ENCODE assay signal across 8 mouse cellular contexts in the genomic region with DNA sequence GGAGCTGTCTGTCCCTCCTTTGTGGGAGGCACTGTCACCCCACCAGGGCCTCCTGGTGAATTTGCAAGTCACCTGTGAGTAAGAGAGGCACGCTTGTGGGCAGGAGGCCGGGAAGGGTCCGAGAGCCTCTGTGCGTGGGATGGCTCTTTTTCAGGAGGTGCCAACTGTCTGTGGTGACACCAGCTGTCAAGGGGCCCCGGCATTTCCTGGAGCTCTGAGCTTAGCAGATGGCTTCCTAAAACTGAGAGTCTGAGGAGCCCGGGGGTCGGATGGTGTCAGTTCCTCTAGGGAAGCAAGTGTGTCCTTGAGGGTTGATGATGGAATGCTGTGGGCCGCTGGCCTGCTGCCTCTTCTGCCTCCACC. TPM values are rescaled to one million over a fixed set of nuclear protein-coding genes. Genes with fewer than 3 reads are reported as not detected.
DNase-seq lines count a peak whose midpoint lies in the region; ATAC-seq and TF ChIP-seq lines count a peak whose summit lies in the region.

No protein-coding gene starts in this region.

- DNase-seq in gastrocnemius, postnatal 14 days, result peak; percentile 53
- no peak for DNase-seq in gastrocnemius, adult 8-10 months (ENCODE audit: low spot score in 2 of 2)
- peak; percentile 64 for DNase-seq in embryonic facial prominence, embryonic 14.5 days (ENCODE audit: low spot score)
- peak; percentile 71 for DNase-seq in kidney, postnatal 10 days
- DNase-seq in MN1 (ENCODE audit: low spot score), result no peak
- no peak for DNase-seq in layer of hippocampus, adult 9-11 months

- H3K79me2 ChIP-seq in myocyte (ENCODE audit: control insufficient read depth, insufficient read depth), result peaks cover 52% of the 10 kb centered on the region

- H3K9me3 ChIP-seq in embryonic facial prominence, embryonic 14.5 days (ENCODE audit: control insufficient read depth, low read length), result no peaks in the 10 kb centered on the region

- H3K9ac ChIP-seq in embryonic facial prominence, embryonic 14.5 days (ENCODE audit: low read depth, low read length), result no peak overlapping the region

- no peaks in the 10 kb centered on the region for H3K27me3 ChIP-seq in embryonic facial prominence, embryonic 14.5 days (replicated peaks; ENCODE audit: control insufficient read depth, insufficient read depth, low read length)
- H3K27me3 ChIP-seq in myocyte (ENCODE audit: control insufficient read depth, insufficient read depth, insufficient read length), result no peaks in the 10 kb centered on the region

- TF ChIP-seq CTCF in bone marrow, adult 2 months (IDR thresholded peaks at IDR 0.05; ENCODE audit: control insufficient read depth, insufficient read depth, low read length), result no peak

- H3K4me3 ChIP-seq in bone marrow, adult 2 months (replicated peaks; ENCODE audit: control insufficient read depth, low read depth, low read length), result no peak overlapping the region
- H3K4me3 ChIP-seq in embryonic facial prominence, embryonic 14.5 days (ENCODE audit: low read depth, low read length), result no peak overlapping the region
- H3K4me3 ChIP-seq in myocyte, result no peak overlapping the region

- H3K36me3 ChIP-seq in embryonic facial prominence, embryonic 14.5 days (ENCODE audit: control insufficient read depth, insufficient read depth, low read length), result no peaks in the 10 kb centered on the region
- peaks cover 9% of the 10 kb centered on the region for H3K36me3 ChIP-seq in myocyte (ENCODE audit: control insufficient read depth, insufficient read depth)

- WGBS in bone marrow, adult 2 months, result 3% methylated on average over 8 of the region's 8 CpGs
- 49% methylated on average over 8 of the region's 8 CpGs for WGBS in embryonic facial prominence, embryonic 14.5 days

- peak overlapping the region; percentile 2; the same call in 1 of the 2 replicates for H3K4me2 ChIP-seq in embryonic facial prominence, embryonic 14.5 days (ENCODE audit: low read depth, low read length)
- H3K4me2 ChIP-seq in myocyte (ENCODE audit: low read depth), result peak overlapping the region; percentile 68

- TF ChIP-seq POLR2A in bone marrow, adult 2 months (IDR thresholded peaks at IDR 0.05; ENCODE audit: borderline replicate concordance, control insufficient read depth, low read depth, low read length), result no peak
- no peak for TF ChIP-seq POLR2A in myocyte (IDR thresholded peaks at IDR 0.05; ENCODE audit: insufficient read length, low read depth)

- H3K27ac ChIP-seq in bone marrow, adult 2 months (ENCODE audit: control insufficient read depth, insufficient read depth, low read depth, low read length, poor library complexity), result peak overlapping the region; percentile 74
- peak overlapping the region; percentile 83 for H3K27ac ChIP-seq in embryonic facial prominence, embryonic 14.5 days (replicated peaks; ENCODE audit: low read depth, low read length)

- no peak overlapping the region for H3ac ChIP-seq in myocyte (ENCODE audit: control insufficient read depth, insufficient read length)

- no peak for ATAC-seq in embryonic facial prominence, embryonic 14.5 days (ENCODE audit: low read depth)

- H3K4me1 ChIP-seq in bone marrow, adult 2 months (ENCODE audit: control insufficient read depth, insufficient read depth, low read length), result peaks cover 20% of the 10 kb centered on the region
- peaks cover 62% of the 10 kb centered on the region for H3K4me1 ChIP-seq in embryonic facial prominence, embryonic 14.5 days (ENCODE audit: control insufficient read depth, insufficient read depth, low read length)

- intact Hi-C loops in gastrocnemius, postnatal 14 days (cut with DNase I; ENCODE audit: low total_unique reads), result no loop called here

TF ChIP-seq in myocyte, 11 proteins besides CTCF, POLR2A, EP300 and RAD21:
- TF ChIP-seq USF1 (IDR thresholded peaks at IDR 0.05; ENCODE audit: low read depth), result no peak
- TF ChIP-seq TCF3 (IDR thresholded peaks at IDR 0.05; ENCODE audit: insufficient read length, low read depth), result peak; percentile 81
- TF ChIP-seq MAX (IDR thresholded peaks at IDR 0.05; ENCODE audit: low read depth), result no peak
- no peak for TF ChIP-seq SRF (IDR thresholded peaks at IDR 0.05; ENCODE audit: control insufficient read depth, insufficient read length, low read depth)
- TF ChIP-seq REST (IDR thresholded peaks at IDR 0.05; ENCODE audit: insufficient read depth, insufficient read length), result no peak
- TF ChIP-seq POLR2AphosphoS2 (IDR thresholded peaks at IDR 0.05; ENCODE audit: insufficient read length, low read depth), result no peak
- no peak for TF ChIP-seq CEBPB (IDR thresholded peaks at IDR 0.05; ENCODE audit: insufficient read depth, poor library complexity, severe bottlenecking)
- TF ChIP-seq TCF12 (IDR thresholded peaks at IDR 0.05; ENCODE audit: insufficient read depth, poor library complexity, severe bottlenecking), result peak; percentile 96
- TF ChIP-seq E2F4 (IDR thresholded peaks at IDR 0.05; ENCODE audit: insufficient read depth), result no peak
- peak; percentile 90 to 99 (median 96) for TF ChIP-seq MYOG (IDR thresholded peaks at IDR 0.05; ENCODE audit: control insufficient read depth in 1 of 3, insufficient read depth in 1 of 3, insufficient read length in 2 of 3, low read depth in 2 of 3)
- TF ChIP-seq MYOD1 (IDR thresholded peaks at IDR 0.05; ENCODE audit: control insufficient read depth in 1 of 3, insufficient read length in 2 of 3, low read depth in 2 of 3), result peak; percentile 78 to 92 (median 81)
TF ChIP-seq in myocyte: peak in this region for 4.

RNA-seq across cellular contexts. Expression of gene Pxn, which starts 24.0 kb away (rescaled TPM):
- total RNA-seq in gastrocnemius, postnatal 14 days (2021), result 10 to 100 TPM; 80.6 to 83.4 TPM
- total RNA-seq in gastrocnemius, adult 8-10 months (2022), result 10 to 100 TPM; 76.0 to 89.9 (median 78.1) TPM
- polyA plus RNA-seq in bone marrow, adult 2 months (2011; ENCODE audit: insufficient read depth, insufficient read length, low replicate concordance, missing spikeins), result 32.5 and 71.6 TPM in 2 replicates
- 28.6 and 28.8 TPM in 2 replicates for polyA plus RNA-seq in embryonic facial prominence, embryonic 14.5 days (2014; fragmentation: Nextera tagmentation; extraction: Ambion mirVana)
- polyA plus RNA-seq in myocyte (2012; fragmentation: generic; extraction: Trizol), result 120 TPM

RNA-seq across cellular contexts. Expression of gene Rplp0, which starts 28.8 kb away (rescaled TPM):
- 100 to 1,000 TPM; 780 to 872 TPM for total RNA-seq in gastrocnemius, postnatal 14 days (2021)
- 100 to 1,000 TPM; 566 to 724 (median 629) TPM for total RNA-seq in gastrocnemius, adult 8-10 months (2022)
- polyA plus RNA-seq in bone marrow, adult 2 months (2011; ENCODE audit: insufficient read depth, insufficient read length, low replicate concordance, missing spikeins), result 1,167 and 1,244 TPM in 2 replicates
- 1,928 and 1,996 TPM in 2 replicates for polyA plus RNA-seq in embryonic facial prominence, embryonic 14.5 days (2014; fragmentation: Nextera tagmentation; extraction: Ambion mirVana)
- polyA plus RNA-seq in myocyte (2012; fragmentation: generic; extraction: Trizol), result 3,361 TPM

RNA-seq across cellular contexts. Expression of gene Gcn1l1, which starts 34.6 kb away (rescaled TPM):
- 10 to 100 TPM; 28.7 to 31.3 TPM for total RNA-seq in gastrocnemius, postnatal 14 days (2021)
- total RNA-seq in gastrocnemius, adult 8-10 months (2022), result 10 to 100 TPM; 28.1 to 31.2 (median 30.6) TPM
- polyA plus RNA-seq in bone marrow, adult 2 months (2011; ENCODE audit: insufficient read depth, insufficient read length, low replicate concordance, missing spikeins), result 23.3 and 38.4 TPM in 2 replicates
- polyA plus RNA-seq in embryonic facial prominence, embryonic 14.5 days (2014; fragmentation: Nextera tagmentation; extraction: Ambion mirVana), result 40.3 and 41.9 TPM in 2 replicates
- polyA plus RNA-seq in myocyte (2012; fragmentation: generic; extraction: Trizol), result 49.4 TPM

RNA-seq across cellular contexts. Expression of gene Sirt4, which starts 45.9 kb away (rescaled TPM):
- 10 to 100 TPM; 10.3 to 16.6 TPM for total RNA-seq in gastrocnemius, postnatal 14 days (2021)
- 10 to 100 TPM in 1 of 4 experiments, 1 to 10 TPM in 3; 7.2 to 13.5 (median 9.4) TPM for total RNA-seq in gastrocnemius, adult 8-10 months (2022)
- 9.0 and 13.2 TPM in 2 replicates for polyA plus RNA-seq in bone marrow, adult 2 months (2011; ENCODE audit: insufficient read depth, insufficient read length, low replicate concordance, missing spikeins)
- 13.9 and 20.3 TPM in 2 replicates for polyA plus RNA-seq in embryonic facial prominence, embryonic 14.5 days (2014; fragmentation: Nextera tagmentation; extraction: Ambion mirVana)
- 13.6 TPM for polyA plus RNA-seq in myocyte (2012; fragmentation: generic; extraction: Trizol)

Comparison
In these comparisons a context has a peak if more than half of its experiments do, and no peak if none do; other contexts are left out.
1. DNase-seq: peak in gastrocnemius, postnatal 14 days (single experiment), embryonic facial prominence, embryonic 14.5 days (single experiment) and kidney, postnatal 10 days (single experiment); none in gastrocnemius, adult 8-10 months (0 of 2), MN1 (single experiment) and layer of hippocampus, adult 9-11 months (single experiment).